Mouse (Mus musculus) heart, postnatal 36 days (tissue): ENCODE data around the gene Olfr722. TPM values are rescaled to one million over a fixed set of nuclear protein-coding genes. Genes with fewer than 3 reads are reported as not detected.
"Not testable (repeated sequence)": the region's sequence is repeated elsewhere in the genome, so short reads cannot be mapped to it uniquely, and the experiment has no call there.

Experiments
- DNase-seq, 2 experiments: peaks; one replicate each; pipeline ENCODE4 v3.0.0; 2021 to 2022
- intact Hi-C: fragments of 180-260 bp; cut with DNase I; formaldehyde crosslinking; loops from one replicate; pipeline ENCODE4 v1.15.1; 2025
- total RNA-seq, 2 experiments: library from RNA; stranded (reverse); gene quantifications; 2 replicates each; pipeline ENCODE4 v1.2.3; 2021

Olfr722 gene
- total RNA-seq: not detected

DNA sequence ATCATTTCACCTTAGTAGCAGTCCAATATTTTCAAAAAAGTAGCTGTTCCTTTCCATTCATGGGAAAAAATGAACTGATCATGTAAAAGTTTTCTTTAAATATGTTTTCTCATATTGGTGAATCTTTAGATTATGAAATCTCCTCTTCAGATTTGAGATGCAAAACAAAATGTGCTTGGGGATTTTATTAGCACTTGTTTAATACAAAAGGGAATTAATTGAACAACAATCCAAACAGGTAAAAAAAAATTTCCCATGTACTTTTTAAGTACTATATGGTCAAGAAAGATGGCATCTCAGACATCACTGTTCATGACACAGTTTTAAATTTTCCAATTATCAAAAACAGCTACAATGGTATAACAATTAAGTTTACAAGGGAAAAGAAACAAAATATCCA lies at the start of gene Olfr722:
TSS of gene Olfr722 (minus strand) at position 101 of the 400 bp plus-strand sequence.
- intact Hi-C loops: no loop called here
- no peak for DNase-seq

DNA sequence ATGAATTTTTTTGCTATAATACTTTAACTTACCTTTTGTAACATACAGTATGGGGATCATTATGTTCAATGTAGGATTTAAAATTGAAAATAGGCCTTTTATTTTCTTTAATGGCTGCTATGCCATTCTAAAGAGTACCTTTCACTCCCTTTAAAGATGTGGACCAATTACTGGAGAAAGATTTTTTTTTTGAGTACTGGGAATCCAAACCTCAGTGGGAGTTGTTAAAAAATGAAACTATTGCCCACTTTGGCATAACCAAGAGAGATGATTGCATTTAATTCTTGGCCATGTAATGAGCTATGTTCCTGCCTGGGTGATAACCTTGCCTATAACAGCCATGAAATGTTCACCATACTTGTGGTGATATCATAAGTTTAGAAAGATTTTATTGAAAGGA lies 29.9 kb upstream of the Olfr722 start, which contains the start of gene Olfr723:
TSS of gene Olfr723 (minus strand) at position 101 of the 400 bp plus-strand sequence.
- intact Hi-C loops: loop anchor here (2.0 kb wide), 1 partner anchor 33 kb away; no protein-coding TSS in a partner anchor
- not testable (repeated sequence) for DNase-seq

DNA sequence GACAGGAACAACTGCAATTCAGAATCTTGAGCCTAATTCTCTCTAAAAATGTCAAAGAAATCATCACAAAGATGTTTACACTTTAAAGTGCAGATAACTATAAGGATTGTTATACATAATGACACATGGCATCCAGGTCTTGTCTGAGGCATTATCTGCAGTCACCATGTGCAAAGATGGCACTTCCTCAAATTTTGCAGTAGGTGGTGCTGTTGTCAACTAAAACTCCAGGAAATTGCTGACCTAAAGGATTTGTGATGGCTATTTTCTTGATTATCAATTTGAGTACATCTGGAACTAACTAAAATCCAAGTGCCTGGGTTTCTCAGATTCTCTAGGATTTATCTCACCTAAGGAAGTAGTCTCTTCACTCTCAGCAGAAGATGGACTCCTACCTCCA lies 41.4 kb downstream of the Olfr722 start:
- no peak for DNase-seq

More for the DNA sequence above, 41.4 kb downstream of the Olfr722 start:
- intact Hi-C loops: no loop called here

Other genes starting within 250 kb of the Olfr722 start
- gene Armh4, start 118.6 kb downstream of the Olfr722 start, total RNA-seq: 1 to 10 TPM; 6.5 to 8.1 TPM
- not detected for gene Olfr723, start 29.8 kb upstream of the Olfr722 start, total RNA-seq
- not detected for gene Olfr724, start 61.3 kb upstream of the Olfr722 start, total RNA-seq
- gene Olfr725, start 138.4 kb upstream of the Olfr722 start, total RNA-seq: not detected
- gene Olfr726, start 189.0 kb upstream of the Olfr722 start, total RNA-seq: not detected
- gene Olfr727, start 221.2 kb upstream of the Olfr722 start, total RNA-seq: not detected
- not detected for gene Olfr728, start 240.7 kb upstream of the Olfr722 start, total RNA-seq